Mouse (Mus musculus): ENCODE data around the gene 1700037H04Rik.

1700037H04Rik gene

GRCm38 (mm10) chr2:131159938-131160581, at the start of gene 1700037H04Rik:
1700037H04Rik (minus strand) TSS chr2:131160081.
- peak; percentile 81 to 94 for DNase-seq (ENCODE audit: low spot score in 2 of 2)

GRCm38 (mm10) chr2:131209125-131209795, 49.4 kb upstream of the 1700037H04Rik start:
- DNase-seq (ENCODE audit: low spot score in 2 of 2), result no peak

DNA sequence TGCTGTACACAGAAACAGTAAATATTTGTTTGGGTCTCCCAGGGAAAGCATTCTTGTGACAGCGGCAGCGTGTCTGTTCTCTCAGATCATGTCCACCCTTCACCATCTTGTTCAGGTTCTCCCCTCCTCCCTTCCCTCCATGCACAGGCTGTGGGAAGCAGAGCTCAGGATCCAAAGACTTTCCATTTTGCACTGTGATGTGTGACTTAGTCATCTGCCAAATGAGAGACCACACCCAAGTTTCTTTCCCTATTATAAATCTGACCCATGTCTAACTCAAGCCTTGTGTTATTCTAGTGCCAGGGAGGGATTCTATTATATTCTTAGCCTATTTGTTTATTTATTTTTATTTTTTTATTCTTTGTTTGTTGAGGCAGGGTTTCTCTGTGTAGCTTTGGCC, 48.5 kb upstream of the 1700037H04Rik start:
- no peak for DNase-seq (ENCODE audit: low spot score in 2 of 2)

- DNase-seq (ENCODE audit: low spot score in 2 of 2), result no peak
These were observed 46.9 kb upstream of the 1700037H04Rik start, which contains the start of gene Ap5s1 for GRCm38 (mm10) chr2:131206778-131207177. Ap5s1 (plus strand) TSS chr2:131207078.

DNA sequence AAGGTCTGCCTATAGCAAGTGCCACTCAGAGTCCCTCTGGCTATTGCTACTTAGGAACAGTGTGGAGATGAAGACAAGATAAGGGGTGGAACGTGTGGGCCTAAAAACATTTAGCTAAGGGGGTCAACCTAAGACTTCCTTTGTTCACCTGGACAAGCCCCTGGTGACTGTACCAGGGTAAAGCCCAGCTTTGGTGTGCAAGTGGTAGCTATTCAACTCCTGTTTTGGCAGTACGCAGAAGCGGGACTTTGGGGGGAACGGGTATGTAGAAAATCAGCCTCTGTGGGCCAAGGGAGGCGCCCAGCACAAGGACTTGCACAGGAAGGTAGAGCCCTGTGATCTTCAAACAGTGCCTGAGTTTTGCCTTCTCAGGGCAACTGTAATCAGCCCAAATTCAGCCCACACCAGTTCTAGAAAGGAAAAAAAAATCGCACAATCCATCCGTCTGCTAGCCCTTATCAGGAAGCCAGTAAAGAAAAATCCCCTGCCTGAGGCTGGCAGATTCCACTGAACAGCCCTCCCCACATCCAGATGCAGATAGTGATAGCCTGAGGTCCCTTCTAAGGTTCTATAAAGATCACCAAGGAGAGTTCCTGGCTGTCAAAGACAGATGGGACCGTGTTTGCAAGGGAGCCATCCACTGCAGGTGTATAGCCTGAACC, 45.8 kb upstream of the 1700037H04Rik start:
- DNase-seq (ENCODE audit: low spot score in 2 of 2), result no peak

- DNase-seq (ENCODE audit: low spot score in 2 of 2), result peak; percentile 92 to 98
These were observed 44.6 kb upstream of the 1700037H04Rik start for GRCm38 (mm10) chr2:131204410-131204981.

- no peak for DNase-seq (ENCODE audit: low spot score in 2 of 2)
These were observed 44.0 kb upstream of the 1700037H04Rik start for GRCm38 (mm10) chr2:131203816-131204409.

DNA sequence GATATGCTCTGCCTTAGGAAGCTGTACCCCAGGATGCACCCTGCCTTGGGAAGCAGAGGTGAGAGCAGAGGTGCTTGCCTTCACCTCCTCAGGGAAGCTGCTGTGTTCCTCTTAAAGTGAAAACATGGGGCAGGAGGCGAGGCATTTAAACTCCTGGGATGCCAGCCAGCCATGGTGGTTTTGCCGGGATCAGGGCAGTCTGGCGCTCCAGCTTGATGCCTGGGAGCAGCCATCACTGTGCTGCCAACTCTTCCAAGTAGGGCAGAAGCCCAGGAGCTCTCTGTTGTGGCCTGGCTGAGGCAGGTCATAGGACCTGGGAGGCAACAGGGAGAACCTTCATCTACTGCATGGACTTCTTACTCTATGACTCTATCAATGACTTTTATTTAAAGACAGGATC, 41.4 kb upstream of the 1700037H04Rik start:
- no peak for DNase-seq (ENCODE audit: low spot score in 2 of 2)

DNA sequence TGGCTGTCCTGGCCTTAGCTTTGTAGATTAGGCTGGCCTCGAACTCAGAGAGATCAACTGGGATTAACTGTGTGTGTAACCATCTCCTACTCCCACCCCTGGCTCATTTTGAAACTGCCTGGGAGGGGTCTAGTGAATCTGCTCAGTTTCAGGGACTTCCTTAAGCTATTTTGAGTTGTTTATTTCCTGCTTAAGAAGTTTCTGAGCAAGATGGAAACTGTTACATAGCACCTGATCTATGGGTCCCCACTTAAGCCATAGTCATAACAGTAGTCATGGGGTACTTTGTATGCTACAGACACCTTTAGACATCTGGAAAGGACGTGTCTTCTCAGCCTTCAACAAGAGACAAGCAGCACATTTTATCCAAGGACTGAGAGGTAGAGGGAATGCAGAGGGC, 40.8 kb upstream of the 1700037H04Rik start:
- no peak for DNase-seq (ENCODE audit: low spot score in 2 of 2)

DNA sequence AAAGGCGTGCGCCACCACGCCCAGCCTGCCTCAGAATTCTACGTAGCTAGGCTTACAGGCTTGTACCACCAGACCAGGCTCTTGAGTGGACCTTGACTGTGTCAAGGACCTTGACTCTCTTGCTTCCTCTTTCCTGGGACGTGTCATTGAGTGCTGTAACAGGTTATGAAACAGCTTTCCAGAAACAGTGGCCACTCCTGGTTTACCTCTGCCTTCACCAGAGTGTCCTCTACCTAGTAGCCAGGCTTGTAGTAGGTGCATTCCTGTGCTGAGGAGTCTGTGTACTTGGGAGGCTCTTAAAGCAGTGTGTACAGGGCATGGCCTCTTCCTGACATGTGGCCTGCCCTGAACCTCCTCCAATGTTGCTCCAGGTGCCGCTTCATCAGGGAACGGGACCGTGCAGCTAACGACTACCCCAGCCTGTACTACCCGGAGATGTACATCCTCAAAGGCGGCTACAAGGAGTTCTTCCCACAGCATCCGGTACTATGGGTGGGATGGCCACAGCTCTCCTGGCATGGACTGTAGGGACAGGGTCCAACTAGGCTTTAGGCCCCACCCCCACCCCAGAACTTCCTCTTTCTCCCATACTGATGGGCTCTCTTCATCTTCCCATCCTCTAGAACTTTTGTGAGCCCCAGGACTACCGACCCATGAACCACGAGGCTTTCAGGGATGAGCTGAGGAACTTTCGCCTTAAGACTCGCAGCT, 36.9 kb upstream of the 1700037H04Rik start:
- no peak for DNase-seq (ENCODE audit: low spot score in 2 of 2)

GRCm38 (mm10) chr2:131191005-131191390, 31.1 kb upstream of the 1700037H04Rik start:
- no peak for DNase-seq (ENCODE audit: low spot score in 2 of 2)

GRCm38 (mm10) chr2:131190344-131191004, 30.6 kb upstream of the 1700037H04Rik start:
- DNase-seq (ENCODE audit: low spot score in 2 of 2), result no peak

GRCm38 (mm10) chr2:131189521-131190309, 29.8 kb upstream of the 1700037H04Rik start:
- no peak for DNase-seq (ENCODE audit: low spot score in 2 of 2)

DNA sequence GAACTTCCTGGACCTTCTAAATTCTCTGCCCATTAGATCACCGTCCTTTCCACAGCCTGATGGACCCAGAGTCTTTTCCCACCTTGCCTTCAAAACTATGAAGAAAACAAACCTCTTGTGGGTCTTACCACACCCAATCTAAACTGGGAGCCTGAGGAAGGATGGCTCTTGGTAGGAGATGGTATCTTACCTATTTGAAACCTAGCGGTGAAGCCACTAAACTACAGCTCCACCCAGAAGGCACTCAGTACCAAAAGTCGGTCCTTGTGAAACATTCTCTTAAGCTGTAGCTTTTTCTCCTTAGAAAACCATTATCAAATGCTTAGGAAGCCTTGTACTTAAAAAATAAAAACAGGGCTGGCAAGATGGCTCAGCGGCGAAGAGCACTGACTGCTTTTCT, 28.4 kb upstream of the 1700037H04Rik start:
- no peak for DNase-seq (ENCODE audit: low spot score in 2 of 2)

DNA sequence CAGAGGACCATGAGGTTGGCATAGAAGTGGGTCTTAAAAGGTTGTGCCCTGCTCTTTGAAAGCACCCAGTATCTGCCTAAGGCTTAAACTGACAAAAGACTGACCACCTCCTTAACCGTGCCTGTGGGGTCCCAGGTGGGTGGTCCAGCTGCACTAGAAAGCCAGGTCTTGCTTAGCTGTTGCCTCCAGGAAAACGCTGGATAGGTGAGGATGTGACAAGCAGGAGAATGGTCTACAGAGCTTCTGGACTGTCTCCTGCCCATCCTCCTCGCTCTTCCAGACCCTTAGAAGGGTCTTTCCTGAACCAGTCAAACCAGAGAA, 27.7 kb upstream of the 1700037H04Rik start:
- DNase-seq (ENCODE audit: low spot score in 2 of 2), result no peak

DNA sequence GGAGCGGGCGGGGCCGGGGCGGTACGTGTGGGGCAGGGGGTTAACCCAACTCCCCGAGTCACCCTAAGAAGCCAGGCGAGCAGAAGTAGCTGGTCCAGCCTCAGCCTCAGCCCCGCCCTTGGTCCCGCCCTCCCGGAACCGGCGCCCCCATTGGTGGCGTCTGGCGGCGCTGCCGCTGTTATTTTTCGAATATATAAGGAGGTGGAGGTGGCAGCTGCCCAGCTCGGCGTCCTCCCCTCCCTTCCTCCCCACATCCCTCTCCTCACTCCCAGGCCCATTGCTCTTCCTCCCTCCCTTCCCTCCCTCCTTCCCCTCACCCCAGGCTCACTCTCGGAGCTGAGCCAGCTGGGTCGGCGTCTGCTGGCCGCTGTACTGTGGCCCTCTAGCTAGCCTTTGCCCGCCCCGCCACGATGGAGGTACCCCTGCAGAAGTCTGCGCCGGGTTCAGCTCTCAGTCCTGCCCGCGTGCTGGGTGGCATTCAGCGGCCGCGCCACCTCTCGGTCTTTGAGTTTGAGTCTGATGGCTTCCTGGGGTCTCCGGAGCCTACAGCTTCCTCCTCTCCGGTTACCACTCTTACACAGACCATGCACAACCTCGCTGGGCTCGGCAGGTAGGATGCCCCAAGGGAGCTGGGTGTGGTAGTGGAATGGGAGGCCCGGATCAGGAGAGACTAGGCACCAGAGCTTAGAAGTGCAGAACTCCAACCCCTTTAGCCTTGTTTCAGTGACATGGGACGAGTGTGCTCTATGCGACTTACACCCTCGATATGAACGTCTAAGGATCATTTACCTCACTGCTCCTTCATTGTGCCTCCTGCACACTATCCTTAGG, 27.1 kb upstream of the 1700037H04Rik start, which contains the start of the genes Cdc25b and Spef1:
Gene Cdc25b (plus strand): TSS at position 179 of the 831 bp plus-strand sequence.
Gene Spef1 (minus strand): TSS at position 512 of the 831 bp plus-strand sequence.
- DNase-seq (ENCODE audit: low spot score in 2 of 2), result peak; percentile 79 to 84

DNA sequence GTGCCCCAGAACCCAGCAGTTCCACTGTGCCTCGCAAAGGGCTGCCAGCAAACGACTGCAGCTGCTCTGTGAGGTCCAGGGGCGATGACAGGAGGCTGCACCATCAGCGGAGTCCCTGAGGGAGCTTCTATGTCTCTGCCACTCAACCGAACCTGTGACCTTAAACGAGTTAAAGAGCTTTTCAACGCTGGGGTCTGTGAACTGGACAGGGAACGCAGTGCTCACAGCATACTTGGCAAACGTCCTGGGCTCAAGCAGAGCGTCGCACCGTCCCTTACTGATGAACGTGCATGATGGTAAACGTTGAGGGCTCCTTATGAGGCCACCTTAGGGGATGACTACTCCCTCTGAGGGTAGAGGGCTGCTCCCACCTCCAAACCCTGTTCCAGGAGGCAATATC, 26.5 kb upstream of the 1700037H04Rik start:
- no peak for DNase-seq (ENCODE audit: low spot score in 2 of 2)

DNA sequence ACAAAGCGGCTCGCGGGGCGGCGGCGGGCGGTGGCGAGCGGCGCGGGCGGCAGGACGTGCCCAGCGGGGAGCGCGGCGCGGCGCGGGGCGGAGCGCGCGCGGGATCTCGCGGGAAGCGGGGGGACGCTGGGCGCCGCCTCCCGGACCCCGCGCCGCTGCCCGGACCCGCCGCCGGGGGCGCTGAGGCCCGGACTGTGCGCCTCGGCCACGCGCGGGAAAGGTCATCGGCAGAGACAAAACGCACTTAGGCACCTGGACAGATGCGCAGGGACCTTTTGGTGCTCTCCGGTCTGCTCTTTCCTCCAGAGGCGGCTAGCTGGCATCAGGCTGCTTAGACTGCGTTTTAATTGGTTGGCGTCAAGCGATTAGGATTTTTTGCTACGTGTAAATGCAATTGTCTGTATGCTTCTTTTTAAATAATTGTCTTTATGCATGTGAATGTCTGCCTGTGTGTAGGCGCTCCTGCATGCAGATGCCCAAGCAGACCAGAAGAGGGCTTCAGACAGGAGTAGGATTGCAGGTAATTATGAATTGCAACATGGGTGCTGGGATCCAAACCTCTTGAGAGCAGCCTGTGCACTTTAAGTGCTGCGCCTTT, 20.2 kb upstream of the 1700037H04Rik start, which contains the start of gene Cenpb:
Gene Cenpb (minus strand): TSS at position 78 of the 598 bp plus-strand sequence.
- peak; percentile 73 to 84 for DNase-seq (ENCODE audit: low spot score in 2 of 2)
